ENCODE assay signal across 12 mouse cellular contexts in the genomic region with DNA sequence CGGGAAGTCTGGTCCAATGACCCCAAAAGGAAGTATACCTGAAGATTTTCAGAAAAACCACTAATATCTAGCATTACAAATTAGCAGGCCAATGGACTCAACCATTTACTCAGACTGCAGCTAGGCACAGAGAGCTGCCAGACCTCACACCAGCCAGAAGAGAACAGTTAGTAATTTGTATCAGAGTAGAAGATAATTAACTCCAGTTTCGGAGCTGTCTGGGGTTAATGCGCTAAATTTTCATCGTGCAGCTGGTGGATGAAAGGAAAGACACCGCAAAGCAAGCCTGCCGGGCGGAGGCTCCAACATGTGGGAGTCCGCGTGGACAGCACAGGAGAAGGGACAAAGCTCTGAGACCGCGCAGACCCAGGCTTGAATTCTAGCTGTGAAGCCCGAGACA. TPM values are rescaled to one million over a fixed set of nuclear protein-coding genes. Genes with fewer than 3 reads are reported as not detected.
A peak's percentile ranks its signal among the peaks of the same experiment; 100 is the strongest.
DNase-seq lines count a peak whose midpoint lies in the region; ATAC-seq and TF ChIP-seq lines count a peak whose summit lies in the region.
"Had no signal": no experiment of that assay in that cellular context is flagged by ENCODE, and none has a peak within 500 bp of the region (broad histone marks: within the 10 kb centered on the region; RNA-seq: fewer than 3 reads in every experiment).

No protein-coding gene starts in this region.

- H3K9ac ChIP-seq in midbrain, embryonic 11.5 days (ENCODE audit: low read length), result no peak overlapping the region
- peak overlapping the region; percentile 8; the same call in 1 of the 2 replicates for H3K9ac ChIP-seq in forebrain, embryonic 11.5 days (ENCODE audit: low read length)
- no peak overlapping the region for H3K9ac ChIP-seq in midbrain, embryonic 15.5 days
- H3K9ac ChIP-seq in stomach, postnatal 0 days (ENCODE audit: low read length), result no peak overlapping the region

- no peaks in the 10 kb centered on the region for H3K36me3 ChIP-seq in midbrain, embryonic 10.5 days
- no peaks in the 10 kb centered on the region for H3K36me3 ChIP-seq in midbrain, embryonic 11.5 days (ENCODE audit: control insufficient read depth, insufficient read depth, low read length)
- H3K36me3 ChIP-seq in forebrain, embryonic 11.5 days (ENCODE audit: control insufficient read depth, insufficient read depth, low read length), result no peaks in the 10 kb centered on the region
- H3K36me3 ChIP-seq in kidney, adult 2 months (ENCODE audit: control insufficient read depth, insufficient read depth, low read length), result no peaks in the 10 kb centered on the region
- H3K36me3 ChIP-seq in midbrain, embryonic 15.5 days (replicated peaks), result no peaks in the 10 kb centered on the region
- no peaks in the 10 kb centered on the region for H3K36me3 ChIP-seq in stomach, postnatal 0 days (ENCODE audit: control insufficient read depth, insufficient read depth, low read length)

- no peaks in the 10 kb centered on the region for H3K27me3 ChIP-seq in midbrain, embryonic 10.5 days (ENCODE audit: low read depth, poor library complexity, severe bottlenecking)
- no peaks in the 10 kb centered on the region for H3K27me3 ChIP-seq in midbrain, embryonic 11.5 days (ENCODE audit: control insufficient read depth, insufficient read depth, low read length)
- H3K27me3 ChIP-seq in forebrain, embryonic 11.5 days (ENCODE audit: control insufficient read depth, insufficient read depth, low read length), result no peaks in the 10 kb centered on the region
- H3K27me3 ChIP-seq in kidney, adult 2 months (replicated peaks; ENCODE audit: control insufficient read depth, insufficient read depth, low read length), result no peaks in the 10 kb centered on the region
- no peaks in the 10 kb centered on the region for H3K27me3 ChIP-seq in midbrain, embryonic 15.5 days (replicated peaks)
- H3K27me3 ChIP-seq in stomach, postnatal 0 days (ENCODE audit: control insufficient read depth, insufficient read depth, low read length), result no peaks in the 10 kb centered on the region

- TF ChIP-seq POLR2A in kidney, adult 2 months (IDR thresholded peaks at IDR 0.05; ENCODE audit: low read depth, low read length), result no peak

- DNase-seq in midbrain, embryonic 10.5 days (ENCODE audit: low spot score), result no peak
- no peak for DNase-seq in midbrain, embryonic 11.5 days (ENCODE audit: low spot score, missing footprints)
- DNase-seq in forebrain, embryonic 11.5 days (ENCODE audit: low spot score), result peak; percentile 67
- DNase-seq in kidney, adult 2 months, result peak; percentile 83
- DNase-seq in thymus, adult 18-20 months, result no peak
- no peak for DNase-seq in stomach, postnatal 0 days (ENCODE audit: low spot score)
- DNase-seq: lung, adult 18-20 months; right cerebral cortex, postnatal 4 days had no signal

- no peaks in the 10 kb centered on the region for H3K9me3 ChIP-seq in midbrain, embryonic 10.5 days (replicated peaks)
- no peaks in the 10 kb centered on the region for H3K9me3 ChIP-seq in midbrain, embryonic 11.5 days (ENCODE audit: control insufficient read depth, low read length)
- no peaks in the 10 kb centered on the region; the same call in 1 of the 2 replicates for H3K9me3 ChIP-seq in forebrain, embryonic 11.5 days (ENCODE audit: control insufficient read depth, low read length)
- H3K9me3 ChIP-seq in midbrain, embryonic 15.5 days, result no peaks in the 10 kb centered on the region
- no peaks in the 10 kb centered on the region for H3K9me3 ChIP-seq in stomach, postnatal 0 days (ENCODE audit: control insufficient read depth, low read length)

- TF ChIP-seq CTCF in kidney, adult 2 months (conservative IDR thresholded peaks at IDR 0.05; ENCODE audit: insufficient read depth, insufficient read length, low read depth, low read length), result no peak
- no peak for TF ChIP-seq CTCF in stomach, postnatal 0 days (IDR thresholded peaks at IDR 0.05; ENCODE audit: low read depth)

- no peak for ATAC-seq in midbrain, embryonic 11.5 days (ENCODE audit: low FRiP score)
- no peak for ATAC-seq in forebrain, embryonic 11.5 days (replicated peaks; ENCODE audit: low FRiP score)
- no peak for ATAC-seq in midbrain, embryonic 15.5 days (replicated peaks)
- no peak for ATAC-seq in activated CD4-positive, CD25-positive, alpha-beta regulatory T cell, adult 4 months
- no peak for ATAC-seq in stomach, postnatal 0 days (ENCODE audit: low FRiP score, low TSS enrichment)
- ATAC-seq: CD4-positive, CD25-positive, alpha-beta regulatory T cell, adult 4 months had no signal

- H3K27ac ChIP-seq in midbrain, embryonic 10.5 days (replicated peaks), result peak overlapping the region; percentile 61
- H3K27ac ChIP-seq in midbrain, embryonic 11.5 days (ENCODE audit: low read depth, low read length), result no peak overlapping the region
- 0 out of 2 replicates have a peak overlapping the region, but pooled peaks have one; percentile 18 for H3K27ac ChIP-seq in forebrain, embryonic 11.5 days (ENCODE audit: low read depth, low read length)
- no peak overlapping the region for H3K27ac ChIP-seq in kidney, adult 2 months (ENCODE audit: insufficient read depth, low read depth, low read length)
- H3K27ac ChIP-seq in midbrain, embryonic 15.5 days, result no peak overlapping the region
- no peak overlapping the region for H3K27ac ChIP-seq in stomach, postnatal 0 days (replicated peaks)

- peaks cover 75% of the 10 kb centered on the region for H3K4me1 ChIP-seq in midbrain, embryonic 10.5 days
- H3K4me1 ChIP-seq in midbrain, embryonic 11.5 days (ENCODE audit: control insufficient read depth, insufficient read depth, low read length), result peaks cover 32% of the 10 kb centered on the region
- peaks cover 21% of the 10 kb centered on the region; the same call in 1 of the 2 replicates for H3K4me1 ChIP-seq in forebrain, embryonic 11.5 days (replicated peaks; ENCODE audit: control insufficient read depth, insufficient read depth, low read length)
- peaks cover 10% of the 10 kb centered on the region for H3K4me1 ChIP-seq in kidney, adult 2 months (ENCODE audit: control insufficient read depth, insufficient read depth, low read length)
- peaks cover 22% of the 10 kb centered on the region for H3K4me1 ChIP-seq in midbrain, embryonic 15.5 days
- peaks cover 2% of the 10 kb centered on the region for H3K4me1 ChIP-seq in stomach, postnatal 0 days (replicated peaks; ENCODE audit: control insufficient read depth, insufficient read depth)

- peak overlapping the region; percentile 7; the same call in 1 of the 2 replicates for H3K4me3 ChIP-seq in midbrain, embryonic 10.5 days
- no peak overlapping the region for H3K4me3 ChIP-seq in midbrain, embryonic 11.5 days (ENCODE audit: low read depth, low read length)
- H3K4me3 ChIP-seq in forebrain, embryonic 11.5 days (ENCODE audit: low read depth, low read length), result no peak overlapping the region
- no peak overlapping the region for H3K4me3 ChIP-seq in kidney, adult 2 months (ENCODE audit: insufficient read depth, low read depth, low read length)
- H3K4me3 ChIP-seq in midbrain, embryonic 15.5 days, result no peak overlapping the region
- no peak overlapping the region for H3K4me3 ChIP-seq in stomach, postnatal 0 days (ENCODE audit: low read depth, low read length)
- H3K4me3 ChIP-seq: myocyte had no signal

- no peak overlapping the region for H3K4me2 ChIP-seq in midbrain, embryonic 11.5 days
- peak overlapping the region; percentile 21; the same call in 1 of the 2 replicates for H3K4me2 ChIP-seq in forebrain, embryonic 11.5 days (ENCODE audit: low read depth, low read length, severe bottlenecking)
- peak overlapping the region; percentile 37 for H3K4me2 ChIP-seq in midbrain, embryonic 15.5 days
- H3K4me2 ChIP-seq in stomach, postnatal 0 days (replicated peaks; ENCODE audit: low read depth), result no peak overlapping the region

- TF ChIP-seq EP300 in stomach, postnatal 0 days (optimal IDR thresholded peaks at IDR 0.05), result no peak

- WGBS in midbrain, embryonic 10.5 days, result 62% methylated on average over 12 of the region's 12 CpGs
- 52% methylated on average over 12 of the region's 12 CpGs for WGBS in midbrain, embryonic 11.5 days
- 34% methylated on average over 12 of the region's 12 CpGs for WGBS in forebrain, embryonic 11.5 days
- WGBS in kidney, adult 2 months, result 54% methylated on average over 12 of the region's 12 CpGs
- WGBS in midbrain, embryonic 15.5 days, result 34% methylated on average over 12 of the region's 12 CpGs
- 58% methylated on average over 12 of the region's 12 CpGs for whole genome bisulfite sequencing in stomach, postnatal 0 days

RNA-seq across cellular contexts. Expression of gene Ifnk, which starts 30.8 kb away (rescaled TPM):
- polyA plus RNA-seq in midbrain, embryonic 10.5 days (2016; fragmentation: Nextera tagmentation; extraction: Ambion mirVana), result 0.29 and 0.30 TPM in 2 replicates
- 0.46 TPM in 1 of 2 replicates, not detected in the other for polyA plus RNA-seq in midbrain, embryonic 11.5 days (2014; fragmentation: Nextera tagmentation; extraction: Ambion mirVana)
- 0.56 TPM in 1 of 2 replicates, not detected in the other for polyA plus RNA-seq in forebrain, embryonic 11.5 days (2014; fragmentation: Nextera tagmentation; extraction: Ambion mirVana)
- not detected in 2 replicates for polyA plus RNA-seq in kidney, adult 2 months (2012; rRNA removed)
- polyA plus RNA-seq in midbrain, embryonic 15.5 days (2015; fragmentation: Nextera tagmentation; extraction: Ambion mirVana), result not detected in 2 replicates
- not detected for polyA plus RNA-seq in activated CD4-positive, CD25-positive, alpha-beta regulatory T cell, adult 4 months (2017; shearing (Covaris generic))
- polyA plus RNA-seq in stomach, postnatal 0 days (2015; fragmentation: Nextera tagmentation; extraction: Ambion mirVana), result 0.16 TPM in 1 of 2 replicates, not detected in the other
- polyA plus RNA-seq: myocyte had no signal

RNA-seq across cellular contexts. Expression of gene Mob3b, which starts 36.2 kb away (rescaled TPM):
- 19.8 and 21.5 TPM in 2 replicates for polyA plus RNA-seq in midbrain, embryonic 10.5 days (2016; fragmentation: Nextera tagmentation; extraction: Ambion mirVana)
- 16.5 and 18.3 TPM in 2 replicates for polyA plus RNA-seq in midbrain, embryonic 11.5 days (2014; fragmentation: Nextera tagmentation; extraction: Ambion mirVana)
- 18.9 and 20.0 TPM in 2 replicates for polyA plus RNA-seq in forebrain, embryonic 11.5 days (2014; fragmentation: Nextera tagmentation; extraction: Ambion mirVana)
- polyA plus RNA-seq in kidney, adult 2 months (2012; rRNA removed), result 11.8 and 13.4 TPM in 2 replicates
- 5.6 and 5.8 TPM in 2 replicates for polyA plus RNA-seq in midbrain, embryonic 15.5 days (2015; fragmentation: Nextera tagmentation; extraction: Ambion mirVana)
- polyA plus RNA-seq in activated CD4-positive, CD25-positive, alpha-beta regulatory T cell, adult 4 months (2017; shearing (Covaris generic)), result 1 to 10 TPM; 2.9 to 5.0 TPM
- polyA plus RNA-seq in stomach, postnatal 0 days (2015; fragmentation: Nextera tagmentation; extraction: Ambion mirVana), result 15.0 and 16.9 TPM in 2 replicates

Comparison
In these comparisons a context has a peak if more than half of its experiments do, and no peak if none do; other contexts are left out.
1. H3K27ac ChIP-seq: peak in midbrain, embryonic 10.5 days (single experiment) and forebrain, embryonic 11.5 days (single experiment); none in midbrain, embryonic 11.5 days (single experiment), kidney, adult 2 months (single experiment), midbrain, embryonic 15.5 days (single experiment) and stomach, postnatal 0 days (single experiment).
2. H3K4me2 ChIP-seq: peak in forebrain, embryonic 11.5 days (single experiment) and midbrain, embryonic 15.5 days (single experiment); none in midbrain, embryonic 11.5 days (single experiment) and stomach, postnatal 0 days (single experiment).
3. DNase-seq: peak in forebrain, embryonic 11.5 days (single experiment) and kidney, adult 2 months (single experiment); none in midbrain, embryonic 10.5 days (single experiment), midbrain, embryonic 11.5 days (single experiment), thymus, adult 18-20 months (0 of 2) and stomach, postnatal 0 days (single experiment).